Mouse (Mus musculus) gastrocnemius, postnatal 25 days (tissue): ENCODE measurements around the gene Spag17. TPM values are rescaled to one million over a fixed set of nuclear protein-coding genes. Genes with fewer than 3 reads are reported as not detected.

Source experiments
- DNase-seq: peaks from one replicate; pipeline ENCODE4 v3.0.0; 2022
- total RNA-seq, 2 experiments: library from RNA; stranded (reverse); gene quantifications; 1 replicate in 1 of 2; 2 replicates in 1 of 2; pipeline ENCODE4 v1.2.3; 2021

The Spag17 gene
- total RNA-seq, 2 experiments from 2014 or later = not detected

DNA sequence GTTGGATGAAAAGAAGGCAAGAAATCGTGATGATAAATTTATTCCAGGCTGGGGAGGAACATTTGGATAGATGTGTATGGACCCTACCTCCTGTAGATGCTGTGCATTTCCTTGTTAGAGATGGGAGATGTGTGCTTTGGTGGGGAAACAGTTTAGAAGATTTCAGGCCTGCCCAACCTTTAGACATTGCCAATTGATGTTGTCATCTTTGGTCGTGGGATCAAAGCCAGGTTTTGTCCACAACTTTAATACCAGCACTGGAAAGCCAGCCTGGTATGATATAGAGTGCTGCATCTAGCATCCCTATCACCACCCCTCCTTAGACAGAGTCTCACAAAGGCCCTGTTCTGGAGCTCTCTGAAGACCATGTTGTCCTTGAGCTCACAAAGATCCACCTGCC is 278.4 kb downstream of the Spag17 start:
- DNase-seq = no peak

GRCm38 (mm10) chr3:100164991-100165390 is 279.8 kb downstream of the Spag17 start:
- DNase-seq = no peak

- no peak for DNase-seq
These were observed 290.8 kb downstream of the Spag17 start for GRCm38 (mm10) chr3:100176031-100176430.

DNA sequence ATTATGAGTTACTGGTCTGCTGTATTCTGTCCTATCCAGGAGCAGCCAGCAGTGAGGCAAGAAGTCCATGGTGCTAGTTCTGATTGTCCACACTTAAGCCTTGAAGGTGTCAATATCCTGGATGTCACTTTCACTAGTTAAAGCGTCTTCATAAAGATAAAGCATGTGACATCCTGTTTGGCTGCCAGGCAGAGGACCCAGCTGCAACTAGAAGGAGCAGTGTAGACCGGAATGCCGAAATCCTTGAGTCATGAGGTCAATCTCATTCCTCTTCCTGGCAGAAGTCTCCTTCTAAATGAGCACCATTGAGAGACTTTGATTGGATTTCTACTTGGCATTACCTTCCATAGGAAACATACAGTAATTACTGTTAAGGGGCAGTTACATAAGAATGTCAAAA is 295.3 kb downstream of the Spag17 start:
- no peak for DNase-seq

DNA sequence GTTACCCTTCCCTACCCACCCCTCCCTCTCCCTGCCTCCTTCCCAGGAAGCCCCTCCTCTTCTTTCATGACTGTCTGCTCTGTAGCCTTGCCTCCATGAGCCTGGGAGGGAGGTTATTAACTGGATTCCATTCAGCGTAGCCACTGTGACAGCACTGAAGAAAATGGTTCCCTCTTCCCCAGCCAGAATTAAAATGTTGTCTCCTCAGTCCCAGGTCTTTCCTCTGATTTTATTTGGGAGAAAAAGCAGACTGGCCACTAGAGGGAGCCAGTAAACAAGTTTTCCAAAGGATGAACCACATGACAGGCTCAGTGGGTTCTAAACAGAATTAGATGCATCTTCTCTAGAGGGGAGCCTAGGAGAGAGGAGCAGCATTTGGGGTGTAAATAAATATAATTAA is 304.2 kb downstream of the Spag17 start:
- no peak for DNase-seq

- DNase-seq = no peak
These were observed 304.7 kb downstream of the Spag17 start for GRCm38 (mm10) chr3:100189861-100190260.
